Mouse (Mus musculus) small intestine, adult 2 months (tissue): ENCODE results near the gene Ccdc93.

Experiments used
- CTCF ChIP-seq: fragments of 200-500 bp; IDR thresholded peaks from 2 replicates; pipeline ENCODE4 v1.5.1; 2012; ENCODE audit warnings: low read depth, mild to moderate bottlenecking, control low read depth, inconsistent platforms, low read length, moderate library complexity, mixed read lengths; ENCODE audit not compliant: insufficient replicate concordance, insufficient read length; ENCODE audit errors: extremely low read depth
- POLR2A ChIP-seq: fragments of 200-500 bp; IDR thresholded peaks from 2 replicates; pipeline ENCODE4 v1.6.1; 2012; ENCODE audit warnings: low read depth, mild to moderate bottlenecking, control low read depth, inconsistent platforms, low read length, moderate library complexity

DNA sequence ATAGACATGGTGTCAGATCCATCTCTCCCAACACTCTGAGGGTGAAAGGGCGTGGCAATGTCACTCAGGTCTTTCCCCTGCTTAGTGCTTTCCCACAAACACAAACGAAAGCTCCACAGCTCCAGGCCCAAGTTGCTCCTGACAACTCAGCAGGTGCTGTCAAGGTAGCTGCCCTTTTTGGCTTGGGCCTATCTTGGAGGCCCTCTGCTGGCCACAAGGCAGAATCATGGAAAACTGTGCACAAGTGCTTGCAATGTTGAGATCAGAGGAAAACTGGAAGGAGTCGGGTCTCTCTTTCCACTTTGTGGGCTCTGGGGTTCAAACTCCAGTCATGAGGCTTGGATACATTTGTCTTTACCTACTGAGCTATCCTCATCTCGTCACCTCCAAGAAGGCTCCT lies 118.6 kb downstream of the Ccdc93 start:
- no peak for TF ChIP-seq CTCF
- no peak for TF ChIP-seq POLR2A
